Mouse (Mus musculus): ENCODE measurements around the gene Glmp. TPM values are rescaled to one million over a fixed set of nuclear protein-coding genes. Genes with fewer than 3 reads are reported as not detected.
"Not testable (repeated sequence)": the region's sequence is repeated elsewhere in the genome, so short reads cannot be mapped to it uniquely, and the experiment has no call there.

Glmp gene
- total RNA-seq, 1 experiment from 2014 or later: 214 TPM

- DNase-seq: peak; percentile 94
Measured at GRCm38 (mm10) chr3:88336058-88337013, 11.5 kb downstream of the Glmp start, which contains the start of the genes Tmem79 and Smg5. TSS of gene Tmem79 (minus strand) at chr3:88336148. TSS of gene Smg5 (plus strand) at chr3:88336260.

- DNase-seq: no peak
Measured at GRCm38 (mm10) chr3:88337367-88338020, 12.7 kb downstream of the Glmp start.

GRCm38 (mm10) chr3:88338316-88338715 is 13.5 kb downstream of the Glmp start:
- DNase-seq: no peak

DNA sequence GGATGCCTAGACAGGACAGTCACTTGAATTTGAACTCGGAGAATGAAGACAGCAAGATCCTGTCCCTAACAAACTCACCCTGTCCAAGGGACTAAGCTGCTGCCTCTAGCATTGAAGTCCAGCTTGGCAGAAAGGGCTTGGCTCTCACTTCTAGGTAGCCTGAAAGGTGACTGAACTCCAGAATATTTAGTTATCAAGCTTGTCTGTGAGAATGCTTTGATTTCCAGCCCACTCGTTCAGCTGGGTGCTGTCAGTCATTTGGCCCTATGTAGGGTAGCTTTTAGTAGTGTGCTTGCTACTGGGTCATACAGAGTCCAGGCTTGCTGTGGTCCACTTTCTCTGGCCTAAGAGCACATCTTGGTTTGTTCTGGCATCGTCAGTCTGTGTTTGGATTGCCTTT is 14.2 kb downstream of the Glmp start:
- DNase-seq: no peak

DNA sequence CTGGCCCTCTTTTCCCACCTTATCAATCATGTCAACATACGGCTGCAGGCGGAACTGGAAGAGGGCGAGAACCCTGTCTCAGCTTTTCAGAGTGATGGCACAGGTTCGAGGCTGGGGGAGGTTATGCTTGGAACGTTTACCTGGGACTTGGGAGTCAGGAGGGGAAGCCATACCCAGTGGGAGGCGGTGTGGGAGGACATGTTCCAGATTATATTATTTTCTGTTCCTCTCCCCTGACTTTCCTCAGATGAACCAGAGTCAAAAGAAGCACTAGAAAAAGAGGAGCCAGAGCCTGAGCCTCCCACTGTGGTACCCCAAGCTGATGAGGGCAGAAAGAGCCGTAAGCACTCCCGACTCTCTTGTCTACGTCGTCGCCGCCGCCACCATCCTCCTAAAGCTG is 25.9 kb downstream of the Glmp start:
- no peak for DNase-seq

GRCm38 (mm10) chr3:88352907-88353306 is 28.1 kb downstream of the Glmp start:
- no peak for DNase-seq

- DNase-seq: peak; percentile 56
Measured at GRCm38 (mm10) chr3:88354396-88355165, 29.8 kb downstream of the Glmp start.

- DNase-seq: no peak
Measured at GRCm38 (mm10) chr3:88359584-88359983, 34.8 kb downstream of the Glmp start.

DNA sequence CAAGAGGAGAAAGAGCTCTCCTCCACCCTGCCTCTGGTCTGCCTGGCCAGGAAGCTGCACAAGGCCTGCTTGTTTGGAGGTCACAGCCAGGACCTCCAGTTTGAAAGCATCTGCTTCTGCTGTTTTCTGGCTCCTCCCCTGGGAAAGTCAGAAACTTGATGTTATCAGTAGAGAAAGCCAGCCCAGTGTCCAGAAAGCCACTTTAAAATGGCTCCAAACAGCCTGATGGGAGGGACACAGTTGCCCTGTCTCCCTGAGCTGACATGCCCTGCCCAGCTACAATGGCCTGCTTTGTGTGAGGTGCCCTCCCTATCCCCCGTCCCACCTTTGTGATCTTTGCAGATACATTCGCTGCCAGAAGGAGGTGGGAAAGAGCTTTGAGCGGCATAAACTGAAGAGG is 35.2 kb downstream of the Glmp start:
- no peak for DNase-seq

- DNase-seq: no peak
Measured at GRCm38 (mm10) chr3:88361096-88361495, 36.3 kb downstream of the Glmp start.

GRCm38 (mm10) chr3:88361612-88362313 is 36.9 kb downstream of the Glmp start:
- no peak for DNase-seq

- no peak for DNase-seq
Measured at GRCm38 (mm10) chr3:88363700-88364099, 38.9 kb downstream of the Glmp start.

DNA sequence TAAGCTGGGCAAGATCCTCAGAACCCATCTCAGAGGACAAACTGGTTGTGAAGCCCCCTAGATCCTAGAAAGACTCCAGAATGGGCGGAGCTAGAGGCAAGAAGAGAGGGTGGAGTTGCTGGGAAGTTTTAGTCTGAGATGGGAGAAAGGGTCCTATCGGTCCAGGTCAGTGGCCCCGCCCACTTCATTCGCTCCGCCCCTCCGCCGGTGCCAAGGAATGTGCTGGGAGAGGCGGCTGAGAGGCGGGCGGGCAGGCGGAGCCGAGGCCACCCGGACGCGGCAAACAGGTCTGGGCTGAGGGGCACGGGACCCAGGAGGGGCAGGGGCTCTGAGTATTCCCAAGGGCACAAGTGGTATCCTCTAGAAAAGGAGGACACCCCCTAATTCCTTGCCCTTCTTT is 39.5 kb downstream of the Glmp start, which contains the start of gene Paqr6:
Gene Paqr6 (plus strand): TSS at position 248 of the 400 bp plus-strand sequence.
- peak; percentile 50 for DNase-seq

- no peak for DNase-seq
Measured at GRCm38 (mm10) chr3:88365705-88366361, 41.0 kb downstream of the Glmp start.

- peak; percentile 48 for DNase-seq
Measured at GRCm38 (mm10) chr3:88366830-88367428, 42.1 kb downstream of the Glmp start.

GRCm38 (mm10) chr3:88367517-88367916 is 42.7 kb downstream of the Glmp start:
- DNase-seq: not testable (repeated sequence)

DNA sequence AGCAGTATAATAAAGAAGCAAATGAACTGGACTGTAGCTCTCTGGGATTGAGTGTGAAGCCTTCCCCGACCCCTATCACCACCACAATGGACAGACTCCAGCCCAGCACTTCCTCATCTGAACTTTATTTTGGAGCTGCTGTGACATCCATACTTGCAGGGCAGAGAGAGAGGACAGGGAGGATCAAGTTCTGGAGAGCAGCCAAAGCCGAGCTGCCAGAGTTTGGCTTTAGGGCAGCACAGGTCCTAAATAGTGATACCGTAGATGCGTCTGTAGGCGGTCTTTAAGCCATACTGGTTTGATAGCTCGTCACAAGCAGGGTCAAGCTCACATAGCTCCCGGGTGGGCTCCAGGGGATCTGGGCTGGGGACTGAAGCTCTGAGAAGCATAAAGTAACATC is 43.7 kb downstream of the Glmp start:
- DNase-seq: not testable (repeated sequence)

DNA sequence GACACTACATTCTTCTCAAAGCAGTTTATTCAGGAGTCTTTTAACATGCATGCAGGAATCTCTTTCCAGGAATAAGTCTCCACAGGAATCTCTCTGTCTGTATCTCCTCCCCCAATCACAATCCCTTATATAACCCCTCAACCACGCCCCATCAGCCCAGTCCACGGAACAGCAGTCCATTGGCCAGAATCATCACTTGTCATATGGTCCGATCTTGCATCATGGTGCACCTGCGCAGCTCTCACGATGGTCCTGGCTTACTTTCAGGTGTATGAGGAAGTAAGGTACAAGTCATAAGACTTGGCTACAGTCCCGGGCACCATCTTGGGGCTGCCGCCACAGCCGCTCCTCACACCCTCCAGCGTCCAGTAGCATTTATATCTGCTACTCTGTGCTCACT is 47.8 kb downstream of the Glmp start, which contains the start of gene Bglap3:
Gene Bglap3 (minus strand): TSS at position 101 of the 400 bp plus-strand sequence.
- DNase-seq: not testable (repeated sequence)

DNA sequence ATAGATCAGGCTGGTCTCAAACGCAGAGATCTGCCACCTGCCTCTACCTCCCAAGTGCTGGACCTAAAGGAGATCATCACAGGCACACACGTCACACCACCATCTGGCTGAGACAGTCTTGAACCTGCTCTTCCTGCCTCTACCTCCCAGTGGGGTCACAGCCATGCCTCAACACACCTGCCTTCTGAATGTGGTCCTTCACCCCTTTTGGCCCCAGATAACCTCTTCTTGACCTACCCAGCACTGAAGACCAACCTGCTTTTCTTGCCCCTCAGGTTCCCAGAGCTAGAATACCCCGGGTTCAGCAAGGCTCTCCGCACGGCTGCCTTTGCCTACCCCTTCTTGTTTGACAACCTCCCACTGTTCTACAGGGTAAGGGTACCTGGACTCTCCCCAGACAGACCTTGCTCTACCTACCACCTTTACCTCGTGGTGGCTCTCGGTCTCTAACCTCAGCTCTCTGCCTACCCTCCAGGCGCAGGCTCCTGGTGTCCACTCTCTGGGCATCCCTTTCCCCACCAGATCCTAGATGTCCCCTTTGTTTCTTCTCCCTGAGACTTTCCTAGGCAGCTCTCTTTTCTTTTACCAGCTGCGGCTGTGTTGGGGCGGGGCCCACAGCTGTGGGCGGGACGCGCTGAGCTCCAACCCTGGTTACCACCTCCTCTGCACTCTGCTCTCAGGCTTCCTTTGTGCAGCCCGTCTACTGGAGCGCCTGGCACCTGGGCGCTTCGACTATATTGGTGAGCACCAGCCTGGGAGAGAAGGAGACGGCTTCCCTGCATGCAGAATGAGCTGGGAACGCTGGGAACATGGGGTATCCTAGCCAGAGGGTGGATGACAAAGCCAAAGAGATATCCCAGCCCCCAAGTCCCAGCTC is 51.2 kb downstream of the Glmp start:
- DNase-seq: not testable (repeated sequence)

DNA sequence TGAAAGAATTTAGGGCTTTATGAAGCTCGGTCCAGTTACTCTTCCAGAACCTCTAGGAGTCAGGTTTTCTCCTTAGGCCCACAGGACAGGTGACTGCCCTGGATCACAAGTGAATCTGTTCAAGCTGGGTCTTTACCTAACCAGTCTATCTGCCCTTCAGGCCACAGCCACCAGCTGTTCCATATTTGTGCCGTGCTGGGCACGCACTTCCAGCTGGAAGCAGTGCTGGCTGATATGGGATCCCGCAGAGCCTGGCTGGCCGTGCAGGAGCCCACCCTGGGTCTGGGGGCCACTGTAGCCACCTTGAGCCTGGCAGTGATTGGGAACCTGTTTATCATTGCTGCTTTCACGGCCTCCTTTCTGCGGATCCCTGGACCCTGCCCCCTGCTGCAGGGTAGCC is 51.8 kb downstream of the Glmp start:
- not testable (repeated sequence) for DNase-seq

All from adrenal gland, postnatal 25 days (tissue).